Mouse (Mus musculus) limb, embryonic 14.5 days (tissue): ENCODE measurements around the gene Pax6. TPM values are rescaled to one million over a fixed set of nuclear protein-coding genes. Genes with fewer than 3 reads are reported as not detected.

Experiments
- ATAC-seq: fragments of 200-750 bp; cut with Nextera tagmentation; 2 replicates; pipeline ENCODE4 v1.8.0; 2017; ENCODE audit warnings: low read depth, moderate number of reproducible peaks, moderate TSS enrichment; ENCODE audit not compliant: low FRiP score
- DNase-seq: peaks from one replicate; pipeline ENCODE4 v3.0.0-alpha.2; 2015; ENCODE audit warnings: low spot score
- H3K27ac ChIP-seq: fragments of 300-500 bp; sonication (generic); replicated peaks from 2 replicates; pipeline ENCODE4 v1.5.1; 2014; ENCODE audit warnings: low read depth, mild to moderate bottlenecking, low read length, moderate library complexity, mixed read lengths
- H3K27me3 ChIP-seq: fragments of 300-500 bp; sonication (generic); 2 replicates; pipeline ENCODE4 v1.6.1; 2014; ENCODE audit warnings: low read length, mixed read lengths; ENCODE audit not compliant: control insufficient read depth, insufficient read depth
- H3K36me3 ChIP-seq: fragments of 300-500 bp; sonication (generic); 2 replicates; pipeline ENCODE4 v1.6.1; 2014; ENCODE audit warnings: mild to moderate bottlenecking, low read length, moderate library complexity, mixed read lengths; ENCODE audit not compliant: control insufficient read depth, insufficient read depth
- H3K4me1 ChIP-seq: fragments of 300-500 bp; sonication (generic); 2 replicates; pipeline ENCODE4 v1.6.1; 2014; ENCODE audit warnings: antibody characterized with exemption, low read length, mixed read lengths; ENCODE audit not compliant: control insufficient read depth, insufficient read depth
- H3K4me2 ChIP-seq: fragments of 300-500 bp; sonication (generic); replicated peaks from 2 replicates; pipeline ENCODE4 v1.6.1; 2014; ENCODE audit warnings: low read depth, mild to moderate bottlenecking, low read length, moderate library complexity; ENCODE audit not compliant: severe bottlenecking
- H3K4me3 ChIP-seq: fragments of 300-500 bp; sonication (generic); replicated peaks from 2 replicates; pipeline ENCODE4 v1.5.1; 2014; ENCODE audit warnings: low read length
- H3K9ac ChIP-seq: fragments of 300-500 bp; sonication (generic); 2 replicates; pipeline ENCODE4 v1.6.1; 2014; ENCODE audit warnings: mild to moderate bottlenecking, low read depth, low read length, moderate library complexity; ENCODE audit not compliant: severe bottlenecking
- H3K9me3 ChIP-seq: fragments of 300-500 bp; sonication (generic); 2 replicates; pipeline ENCODE4 v1.6.1; 2016; ENCODE audit warnings: low read length; ENCODE audit not compliant: control insufficient read depth
- POLR2A ChIP-seq: fragments of 200-500 bp; IDR thresholded peaks from 2 replicates; pipeline ENCODE4 v1.8.0; 2012; ENCODE audit warnings: inconsistent platforms, mild to moderate bottlenecking, moderate library complexity, borderline replicate concordance; ENCODE audit not compliant: insufficient read depth, insufficient read length; ENCODE audit errors: extremely low read depth
- WGBS: fragments of 180-500 bp; shearing (Covaris S2); extraction: QIAGEN DNeasy Blood & Tissue Kit; methylation state at CpG from one replicate; pipeline ENCODE4 v1.1.7; 2014; 5-methylcytosine and 5-hydroxymethylcytosine counted together
- polyA plus RNA-seq, 2 experiments: library from polyadenylated mRNA; depleted of rRNA in 1 of 2; stranded (reverse) in 1 of 2; unstranded in 1 of 2; fragments of >200 nt; fragmentation: Nextera tagmentation in 1 of 2; extraction: Ambion mirVana in 1 of 2; gene quantifications; 2 replicates each; pipeline versions ENCODE4 v1.2.1 to v1.2.3; 2012 to 2014

Pax6 gene
- polyA plus RNA-seq, 2 experiments: 0.44 to 0.48 TPM

GRCm38 (mm10) chr2:105667626-105667950 lies 1.1 kb upstream of the Pax6 start:
- Histone ChIP-seq H3K4me3 (no peak overlapping the region), H3K27ac (no peak overlapping the region), H3K4me1 (0 out of 2 replicates have a peak, but pooled peaks cover 5% of the 10 kb centered on the region), H3K9me3 (no peaks in the 10 kb centered on the region), H3K9ac (no peak overlapping the region), H3K4me2 (no peak overlapping the region), H3K36me3 (no peaks in the 10 kb centered on the region), H3K27me3 (peaks cover 100% of the 10 kb centered on the region)
- WGBS: under 1% methylated on average over 11 of the region's 11 CpGs
- no peak for DNase-seq
- peak; percentile 48; the same call in 1 of the 2 replicates for ATAC-seq
- no peak for TF ChIP-seq POLR2A

GRCm38 (mm10) chr2:105669371-105669861 lies 716 bp downstream of the Pax6 start:
- no peaks in the 10 kb centered on the region for H3K9me3 ChIP-seq
- H3K27ac ChIP-seq: no peak overlapping the region
- ATAC-seq (no peak), DNase-seq (no peak)
- peak overlapping the region; percentile 4; the same call in 1 of the 2 replicates for H3K4me3 ChIP-seq
- TF ChIP-seq POLR2A: no peak
- no peaks in the 10 kb centered on the region for H3K36me3 ChIP-seq
- H3K27me3 ChIP-seq: peaks cover 100% of the 10 kb centered on the region
- 0 out of 2 replicates have a peak, but pooled peaks cover 5% of the 10 kb centered on the region for H3K4me1 ChIP-seq
- H3K9ac ChIP-seq: no peak overlapping the region
- H3K4me2 ChIP-seq: no peak overlapping the region
- under 1% methylated on average over 35 of the region's 35 CpGs for WGBS

GRCm38 (mm10) chr2:105669881-105670730 lies 1.4 kb downstream of the Pax6 start:
- no peak for DNase-seq
- no peak overlapping the region for H3K4me2 ChIP-seq
- no peaks in the 10 kb centered on the region for H3K9me3 ChIP-seq
- no peak for TF ChIP-seq POLR2A
- peaks cover 100% of the 10 kb centered on the region for H3K27me3 ChIP-seq
- H3K4me3 ChIP-seq: peak overlapping the region; percentile 4; the same call in 1 of the 2 replicates
- no peak for ATAC-seq
- no peak overlapping the region for H3K9ac ChIP-seq
- WGBS: under 1% methylated on average over 29 of the region's 29 CpGs
- peaks cover 11% of the 10 kb centered on the region for H3K4me1 ChIP-seq
- H3K27ac ChIP-seq: no peak overlapping the region
- H3K36me3 ChIP-seq: no peaks in the 10 kb centered on the region

- Histone ChIP-seq H3K36me3 (no peaks in the 10 kb centered on the region), H3K9ac (no peak overlapping the region), H3K9me3 (no peaks in the 10 kb centered on the region), H3K4me2 (no peak overlapping the region), H3K4me3 (no peak overlapping the region), H3K4me1 (peaks cover 15% of the 10 kb centered on the region), H3K27ac (no peak overlapping the region), H3K27me3 (peaks cover 100% of the 10 kb centered on the region)
- WGBS: 2% methylated on average over 6 of the region's 6 CpGs
- ATAC-seq (no peak), DNase-seq (no peak)
- no peak for TF ChIP-seq POLR2A
Observed at GRCm38 (mm10) chr2:105670731-105671095, 2.0 kb downstream of the Pax6 start.

GRCm38 (mm10) chr2:105671116-105671797 lies 2.6 kb downstream of the Pax6 start:
- H3K27me3 ChIP-seq: peaks cover 100% of the 10 kb centered on the region
- H3K27ac ChIP-seq: no peak overlapping the region
- no peak for TF ChIP-seq POLR2A
- H3K4me1 ChIP-seq: peaks cover 16% of the 10 kb centered on the region
- under 1% methylated on average over 9 of the region's 9 CpGs for WGBS
- no peak overlapping the region for H3K4me3 ChIP-seq
- ATAC-seq: no peak
- H3K4me2 ChIP-seq: no peak overlapping the region
- H3K36me3 ChIP-seq: no peaks in the 10 kb centered on the region
- no peak overlapping the region for H3K9ac ChIP-seq
- H3K9me3 ChIP-seq: no peaks in the 10 kb centered on the region
- DNase-seq: no peak
